ENCODE assay signal across 8 mouse cellular contexts in the genomic region with DNA sequence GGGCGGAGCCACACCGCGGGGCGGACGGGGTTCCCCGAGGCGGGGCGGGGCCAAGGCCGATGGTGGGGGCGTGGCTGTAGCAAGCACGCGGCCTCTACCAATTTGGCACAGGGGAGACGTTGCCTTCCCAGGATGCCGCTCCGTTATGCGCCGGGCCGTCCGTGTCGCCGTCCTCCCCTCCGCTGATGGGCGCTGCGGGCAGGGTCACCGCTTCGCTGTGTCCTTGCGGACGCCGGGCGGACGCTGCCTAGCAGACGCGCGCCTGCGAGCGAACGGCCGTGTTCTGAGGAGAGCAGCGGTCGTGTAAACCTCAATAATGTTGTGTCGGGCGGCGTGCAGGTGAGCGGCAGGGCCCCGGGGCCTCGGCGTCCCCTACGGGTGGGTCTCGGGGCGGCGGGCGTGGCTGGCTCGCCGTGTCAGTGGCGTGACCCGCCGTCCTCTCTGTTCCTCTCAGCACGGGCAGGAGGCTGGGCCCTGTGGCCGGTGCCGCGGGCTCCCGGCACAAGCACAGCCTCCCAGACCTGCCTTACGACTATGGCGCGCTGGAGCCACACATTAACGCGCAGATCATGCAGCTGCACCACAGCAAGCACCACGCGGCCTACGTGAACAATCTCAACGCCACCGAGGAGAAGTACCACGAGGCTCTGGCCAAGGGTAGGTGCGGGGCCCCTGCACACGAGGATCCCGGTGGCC. TPM values are rescaled to one million over a fixed set of nuclear protein-coding genes. Genes with fewer than 3 reads are reported as not detected.
A peak's percentile ranks its signal among the peaks of the same experiment; 100 is the strongest.
DNase-seq lines count a peak whose midpoint lies in the region; ATAC-seq and TF ChIP-seq lines count a peak whose summit lies in the region.

No protein-coding gene starts in this region.

- peak overlapping the region; percentile 79 for H3K9ac ChIP-seq in forebrain, embryonic 14.5 days (ENCODE audit: low read length)

- peaks cover 12% of the 10 kb centered on the region for H3K36me3 ChIP-seq in forebrain, embryonic 14.5 days (ENCODE audit: control insufficient read depth, insufficient read depth, low read length)

- no peaks in the 10 kb centered on the region for H3K27me3 ChIP-seq in forebrain, embryonic 14.5 days (replicated peaks; ENCODE audit: control insufficient read depth, insufficient read depth, low read length)

- H3K9me3 ChIP-seq in forebrain, embryonic 14.5 days (replicated peaks; ENCODE audit: control insufficient read depth, low read length): no peaks in the 10 kb centered on the region

- under 1% methylated on average over 69 of the region's 76 CpGs for WGBS in forebrain, embryonic 14.5 days
- under 1% methylated on average over 76 of the region's 76 CpGs for WGBS in lung, adult 2 months

- peak; percentile 95 for TF ChIP-seq POLR2A in lung, adult 2 months (IDR thresholded peaks at IDR 0.05; ENCODE audit: borderline replicate concordance, extremely low read depth, low read depth, low read length)

- peak; percentile 95 for DNase-seq in ES-CJ7 (ENCODE audit: low read depth, low spot score)
- peak; percentile 99 for DNase-seq in cerebellum, adult 11 months
- DNase-seq in forebrain, embryonic 14.5 days (ENCODE audit: low spot score): peak; percentile 97
- DNase-seq in heart, postnatal 25 days (ENCODE audit: low spot score): peak; percentile 98
- peak; percentile 98 to 99 for DNase-seq in layer of hippocampus, adult 18-20 months (ENCODE audit: low spot score in 2 of 2)
- DNase-seq in lung, adult 2 months: peak; percentile 99
- DNase-seq in thymus, adult 18-20 months: peak; percentile 94

- intact Hi-C loops in heart, postnatal 25 days (cut with DNase I): loop anchor here (2.0 kb wide), 1 partner anchor 15 kb away; no protein-coding TSS in a partner anchor

- H3K4me2 ChIP-seq in forebrain, embryonic 14.5 days (ENCODE audit: low read length): peak overlapping the region; percentile 61

- peak overlapping the region; percentile 83 for H3K4me3 ChIP-seq in forebrain, embryonic 14.5 days (ENCODE audit: low read depth, low read length)
- peak overlapping the region; percentile 96 for H3K4me3 ChIP-seq in lung, adult 2 months (replicated peaks; ENCODE audit: extremely low read depth, low read depth, low read length)

- TF ChIP-seq CTCF in lung, adult 2 months (IDR thresholded peaks at IDR 0.05; ENCODE audit: insufficient read depth, low read length): no peak

- peaks cover 6% of the 10 kb centered on the region for H3K4me1 ChIP-seq in forebrain, embryonic 14.5 days (ENCODE audit: control insufficient read depth, insufficient read depth, low read length)
- H3K4me1 ChIP-seq in lung, adult 2 months (ENCODE audit: control insufficient read depth, insufficient read depth, low read length): peaks cover 8% of the 10 kb centered on the region

- peak; percentile 98 for ATAC-seq in forebrain, embryonic 14.5 days
- ATAC-seq in neutrophil, adult 5-6 weeks (ENCODE audit: extremely low read depth, insufficient number of reproducible peaks, low FRiP score, poor library complexity, severe bottlenecking): peak; percentile 96

- H3K27ac ChIP-seq in forebrain, embryonic 14.5 days (ENCODE audit: low read depth, low read length): peak overlapping the region; percentile 77

RNA-seq across cellular contexts. Expression of a gene that starts 1.2 kb away (rescaled TPM):
- polyA plus RNA-seq in forebrain, embryonic 14.5 days (2014; fragmentation: Nextera tagmentation; extraction: Ambion mirVana): 147 and 155 TPM in 2 replicates
- total RNA-seq in heart, postnatal 25 days (2021): 1,000 to 10,000 TPM; 1,092 to 1,104 TPM
- total RNA-seq in layer of hippocampus, adult 18-20 months (2021): 100 to 1,000 TPM; 270 to 271 TPM
- polyA plus RNA-seq in lung, adult 2 months (2012; rRNA removed): 285 and 325 TPM in 2 replicates
- 27.9 and 28.4 TPM in 2 replicates for total RNA-seq in neutrophil, adult 5-6 weeks (2017)

RNA-seq across cellular contexts. Expression of a gene that starts 13.9 kb away (rescaled TPM):
- 161 and 166 TPM in 2 replicates for polyA plus RNA-seq in forebrain, embryonic 14.5 days (2014; fragmentation: Nextera tagmentation; extraction: Ambion mirVana)
- total RNA-seq in heart, postnatal 25 days (2021): 10 to 100 TPM; 31.7 to 35.6 TPM
- 10 to 100 TPM; 54.6 to 54.8 TPM for total RNA-seq in layer of hippocampus, adult 18-20 months (2021)
- polyA plus RNA-seq in lung, adult 2 months (2012; rRNA removed): 16.1 and 19.4 TPM in 2 replicates
- total RNA-seq in neutrophil, adult 5-6 weeks (2017): 173 and 194 TPM in 2 replicates

RNA-seq across cellular contexts. Expression of a gene that starts 44.2 kb away (rescaled TPM):
- 0.19 TPM in 1 of 2 replicates, not detected in the other for polyA plus RNA-seq in forebrain, embryonic 14.5 days (2014; fragmentation: Nextera tagmentation; extraction: Ambion mirVana)
- under 1 TPM in 1 of 2 experiments, not detected in 1; 0.22 TPM for total RNA-seq in heart, postnatal 25 days (2021)
- total RNA-seq in layer of hippocampus, adult 18-20 months (2021): not detected
- not detected in 2 replicates for polyA plus RNA-seq in lung, adult 2 months (2012; rRNA removed)
- not detected in 2 replicates for total RNA-seq in neutrophil, adult 5-6 weeks (2017)

RNA-seq across cellular contexts. Expression of a gene that starts 47.3 kb away (rescaled TPM):
- 211 and 216 TPM in 2 replicates for polyA plus RNA-seq in forebrain, embryonic 14.5 days (2014; fragmentation: Nextera tagmentation; extraction: Ambion mirVana)
- 1 to 10 TPM; 6.1 to 7.1 TPM for total RNA-seq in heart, postnatal 25 days (2021)
- total RNA-seq in layer of hippocampus, adult 18-20 months (2021): 10 to 100 TPM; 48.9 to 49.2 TPM
- polyA plus RNA-seq in lung, adult 2 months (2012; rRNA removed): 13.0 and 19.4 TPM in 2 replicates
- 7.1 and 10.4 TPM in 2 replicates for total RNA-seq in neutrophil, adult 5-6 weeks (2017)

RNA-seq across cellular contexts. Expression of a gene that starts 53.0 kb away (rescaled TPM):
- 0.08 and 0.12 TPM in 2 replicates for polyA plus RNA-seq in forebrain, embryonic 14.5 days (2014; fragmentation: Nextera tagmentation; extraction: Ambion mirVana)
- total RNA-seq in heart, postnatal 25 days (2021): under 1 TPM in 1 of 2 experiments, not detected in 1; 0.26 TPM
- total RNA-seq in layer of hippocampus, adult 18-20 months (2021): under 1 TPM; 0.33 to 0.54 TPM
- 0.07 and 0.13 TPM in 2 replicates for polyA plus RNA-seq in lung, adult 2 months (2012; rRNA removed)
- total RNA-seq in neutrophil, adult 5-6 weeks (2017): not detected in 2 replicates

Comparison
In these comparisons a context has a peak if more than half of its experiments do, and no peak if none do; other contexts are left out.
1. Peak in every context shown above with its lines: DNase-seq, ATAC-seq, H3K4me3 ChIP-seq and H3K27ac ChIP-seq.
2. RNA of a gene that starts 1.2 kb away (total RNA-seq): 1,092 to 1,104 TPM in heart, postnatal 25 days; 270 to 271 TPM in layer of hippocampus, adult 18-20 months and 27.9 to 28.4 TPM in neutrophil, adult 5-6 weeks; every median in the first group is over 4 times any median in the second.